Mouse (Mus musculus): ENCODE measurements around the gene Celf2. TPM values are rescaled to one million over a fixed set of nuclear protein-coding genes. Genes with fewer than 3 reads are reported as not detected.

The Celf2 gene
- polyA plus RNA-seq, 1 experiment: 231 TPM

- no peak for DNase-seq (ENCODE audit: extremely low spot score in 1 of 2, low spot score in 1 of 2)
Observed at GRCm38 (mm10) chr2:6939143-6939542, 570.2 kb downstream of the Celf2 start.

- DNase-seq (ENCODE audit: extremely low spot score in 1 of 2, low spot score in 1 of 2): no peak
Observed at GRCm38 (mm10) chr2:6933130-6933529, 576.2 kb downstream of the Celf2 start.

- peak; percentile 69 to 78 for DNase-seq (ENCODE audit: extremely low spot score in 1 of 2, low spot score in 1 of 2)
Observed at GRCm38 (mm10) chr2:6927693-6928360, 581.5 kb downstream of the Celf2 start.

GRCm38 (mm10) chr2:6925505-6925904 is 583.9 kb downstream of the Celf2 start:
- no peak for DNase-seq (ENCODE audit: extremely low spot score in 1 of 2, low spot score in 1 of 2)

GRCm38 (mm10) chr2:6923738-6924474 is 585.5 kb downstream of the Celf2 start:
- DNase-seq (ENCODE audit: extremely low spot score in 1 of 2, low spot score in 1 of 2): no peak

- DNase-seq (ENCODE audit: extremely low spot score in 1 of 2, low spot score in 1 of 2): peak in 1 of 2 experiments; percentile 60
Observed at GRCm38 (mm10) chr2:6915386-6915785, 594.0 kb downstream of the Celf2 start.

GRCm38 (mm10) chr2:6913315-6913714 is 596.0 kb downstream of the Celf2 start:
- DNase-seq (ENCODE audit: extremely low spot score in 1 of 2, low spot score in 1 of 2): no peak

GRCm38 (mm10) chr2:6911932-6912331 is 597.4 kb downstream of the Celf2 start:
- peak; percentile 70 to 86 for DNase-seq (ENCODE audit: extremely low spot score in 1 of 2, low spot score in 1 of 2)

- no peak for DNase-seq (ENCODE audit: extremely low spot score in 1 of 2, low spot score in 1 of 2)
Observed at GRCm38 (mm10) chr2:6909921-6910320, 599.4 kb downstream of the Celf2 start.

GRCm38 (mm10) chr2:6904411-6904810 is 605.0 kb downstream of the Celf2 start:
- DNase-seq (ENCODE audit: extremely low spot score in 1 of 2, low spot score in 1 of 2): no peak

- no peak for DNase-seq (ENCODE audit: extremely low spot score in 1 of 2, low spot score in 1 of 2)
Observed at GRCm38 (mm10) chr2:6903251-6903763, 606.1 kb downstream of the Celf2 start.

GRCm38 (mm10) chr2:6896896-6897295 is 612.5 kb downstream of the Celf2 start:
- no peak for DNase-seq (ENCODE audit: extremely low spot score in 1 of 2, low spot score in 1 of 2)

GRCm38 (mm10) chr2:6893597-6893996 is 615.8 kb downstream of the Celf2 start:
- DNase-seq (ENCODE audit: extremely low spot score in 1 of 2, low spot score in 1 of 2): peak in 1 of 2 experiments; percentile 26

- peak in 1 of 2 experiments; percentile 40 for DNase-seq (ENCODE audit: extremely low spot score in 1 of 2, low spot score in 1 of 2)
Observed at GRCm38 (mm10) chr2:6893095-6893494, 616.3 kb downstream of the Celf2 start.

GRCm38 (mm10) chr2:6884796-6885711 is 624.3 kb downstream of the Celf2 start:
- no peak for DNase-seq (ENCODE audit: extremely low spot score in 1 of 2, low spot score in 1 of 2)

- DNase-seq (ENCODE audit: extremely low spot score in 1 of 2, low spot score in 1 of 2): no peak
Observed at GRCm38 (mm10) chr2:6883996-6884795, 625.2 kb downstream of the Celf2 start.

- no peak for DNase-seq (ENCODE audit: extremely low spot score in 1 of 2, low spot score in 1 of 2)
Observed at GRCm38 (mm10) chr2:6882236-6882885, 627.0 kb downstream of the Celf2 start.

GRCm38 (mm10) chr2:6880941-6881575 is 628.3 kb downstream of the Celf2 start:
- DNase-seq (ENCODE audit: extremely low spot score in 1 of 2, low spot score in 1 of 2): no peak

- no peak for DNase-seq (ENCODE audit: extremely low spot score in 1 of 2, low spot score in 1 of 2)
Observed at GRCm38 (mm10) chr2:6877094-6877493, 632.3 kb downstream of the Celf2 start.
